Mouse (Mus musculus): ENCODE data around the gene Ankrd2. TPM values are rescaled to one million over a fixed set of nuclear protein-coding genes. Genes with fewer than 3 reads are reported as not detected.

The Ankrd2 gene
- total and polyA plus RNA-seq, 3 experiments: not detected

DNA sequence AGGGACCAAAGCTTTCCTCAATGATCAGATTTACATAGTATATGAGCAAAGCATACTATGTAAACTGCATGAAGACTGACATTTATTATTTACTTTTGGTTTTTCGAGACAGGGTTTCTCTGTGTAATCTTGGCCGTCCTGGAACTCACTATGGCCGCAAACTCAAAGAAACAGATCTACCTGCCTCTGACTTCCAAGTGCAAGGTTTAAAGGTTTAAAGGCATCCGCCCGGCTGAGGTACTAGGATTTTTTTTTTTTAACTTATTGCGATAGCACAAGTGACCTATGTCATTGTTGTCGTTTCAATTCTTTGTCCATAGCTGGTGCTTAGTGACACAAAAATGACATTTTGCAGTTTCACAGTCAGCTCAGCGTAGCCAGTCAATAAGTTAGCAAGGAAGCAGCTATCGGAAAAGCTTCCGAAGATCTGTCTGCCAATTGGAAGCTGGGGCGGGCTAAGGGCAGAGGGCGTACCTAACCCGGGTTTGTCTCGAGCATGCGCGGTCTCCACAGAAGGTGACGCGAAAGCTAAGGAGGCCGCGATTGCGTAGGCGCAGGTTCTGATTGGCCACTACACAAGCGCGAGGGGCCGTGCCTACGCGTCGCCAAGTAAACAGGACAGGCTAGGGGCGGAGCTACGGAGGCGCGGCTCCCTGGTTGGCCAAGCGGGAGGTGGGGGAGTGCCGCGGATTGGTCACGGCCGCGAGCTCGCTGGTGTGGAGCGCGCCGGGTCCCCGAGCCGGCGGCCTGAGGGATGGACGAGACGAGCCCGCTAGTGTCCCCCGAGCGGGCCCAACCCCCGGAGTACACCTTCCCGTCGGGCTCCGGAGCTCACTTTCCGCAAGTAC lies 54.2 kb downstream of the Ankrd2 start, which contains the start of gene Pi4k2a (continued):
- TF ChIP-seq GATA1 (IDR thresholded peaks at IDR 0.05; ENCODE audit: low read depth, low read length) (no peak; the same call in 1 of the 2 replicates), RCOR1 (IDR thresholded peaks at IDR 0.05; ENCODE audit: low read depth, low read length) (no peak), NRF1 (IDR thresholded peaks at IDR 0.05; ENCODE audit: insufficient read depth, low read depth, low read length, poor library complexity, severe bottlenecking) (peak; percentile 98), ZMIZ1 (IDR thresholded peaks at IDR 0.05; ENCODE audit: low read depth, low read length) (peak; percentile 91), TBP (IDR thresholded peaks at IDR 0.05; ENCODE audit: low read depth, low read length) (peak; percentile 90), TAL1 (IDR thresholded peaks at IDR 0.05; ENCODE audit: low read length) (no peak), POLR2AphosphoS5 (IDR thresholded peaks at IDR 0.05; ENCODE audit: borderline replicate concordance, low read depth, low read length) (no peak), ELF1 (IDR thresholded peaks at IDR 0.05; ENCODE audit: low read depth, low read length) (peak; percentile 57; the same call in 1 of the 2 replicates), KAT2A (conservative IDR thresholded peaks at IDR 0.05; ENCODE audit: low read depth, low read length) (no peak; the same call in 1 of the 2 replicates)

DNA sequence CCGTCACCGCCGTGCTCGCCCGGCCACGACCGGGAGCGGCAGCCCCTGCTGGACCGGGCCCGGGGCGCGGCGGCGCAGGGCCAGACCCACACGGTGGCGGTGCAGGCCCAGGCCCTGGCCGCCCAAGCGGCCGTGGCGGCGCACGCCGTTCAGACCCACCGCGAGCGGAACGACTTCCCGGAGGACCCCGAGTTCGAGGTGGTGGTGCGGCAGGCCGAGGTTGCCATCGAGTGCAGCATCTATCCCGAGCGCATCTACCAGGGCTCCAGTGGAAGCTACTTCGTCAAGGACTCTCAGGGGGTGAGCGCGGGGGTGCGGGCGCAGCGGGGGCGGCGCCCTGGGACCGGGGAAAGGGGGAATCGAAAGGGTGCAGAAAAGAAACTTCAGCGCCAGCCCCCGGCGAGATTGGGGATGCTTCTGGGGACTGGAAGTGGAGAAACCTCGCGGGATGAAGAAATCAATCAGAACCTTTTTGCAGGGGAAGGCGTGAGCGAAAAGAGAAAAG lies 54.9 kb downstream of the Ankrd2 start:
- H3K9me3 ChIP-seq (replicated peaks; ENCODE audit: insufficient read depth, low read length): no peaks in the 10 kb centered on the region
- peak overlapping the region; percentile 73 for H3K9ac ChIP-seq (ENCODE audit: control insufficient read depth, low read depth, low read length, poor library complexity, severe bottlenecking)
- H3K27ac ChIP-seq (ENCODE audit: control insufficient read depth, low read depth, low read length): 0 out of 2 replicates have a peak overlapping the region, but pooled peaks have one; percentile 10
- H3K27me3 ChIP-seq (ENCODE audit: control insufficient read depth in 1 of 2, insufficient read depth in 2 of 2, low read length in 2 of 2): no peaks in the 10 kb centered on the region
- DNase-seq (ENCODE audit: low read depth, low spot score): peak; percentile 84
- H3K36me3 ChIP-seq (ENCODE audit: control insufficient read depth in 1 of 2, insufficient read depth in 2 of 2, low read length in 2 of 2): peaks cover 0 to 12% of the 10 kb centered on the region in 2 experiments; a peak in 2 of 4 replicates
- TF ChIP-seq CHD1 (IDR thresholded peaks at IDR 0.05; ENCODE audit: low read depth, low read length): no peak
- TF ChIP-seq MXI1 (IDR thresholded peaks at IDR 0.05; ENCODE audit: low read depth, low read length): peak; percentile 34
- 0 out of 2 replicates have a peak, but pooled peaks have one; percentile 10 for TF ChIP-seq MYC (IDR thresholded peaks at IDR 0.05; ENCODE audit: low read depth, low read length)
- H3K4me1 ChIP-seq (ENCODE audit: control insufficient read depth in 1 of 2, insufficient read depth in 2 of 2, low read length in 2 of 2): peaks cover 2 to 3% of the 10 kb centered on the region in 2 experiments; a peak in 1 of 4 replicates
- H3K4me3 ChIP-seq (ENCODE audit: control insufficient read depth in 1 of 2, insufficient read depth in 1 of 2, low read depth in 2 of 2, low read length in 2 of 2): peak overlapping the region; percentile 82 to 91
- H3K79me2 ChIP-seq (ENCODE audit: control insufficient read depth, insufficient read depth, low read length, poor library complexity): peaks cover 12% of the 10 kb centered on the region

Other genes starting within 250 kb of the Ankrd2 start
- 47.5 and 53.9 TPM in 2 replicates for gene Arhgap19, start 234.0 kb upstream of the Ankrd2 start, total RNA-seq (2012; rRNA removed)
- 10 to 100 TPM in 1 of 2 experiments, not detected in 1; 67.9 TPM for gene Arhgap19, start 234.0 kb upstream of the Ankrd2 start, polyA plus RNA-seq (2012; ENCODE audit: insufficient read depth in 1 of 2, insufficient read length in 2 of 2, low read depth in 1 of 2, low replicate concordance in 2 of 2, missing spikeins in 1 of 2)
- 26.7 and 36.0 TPM in 2 replicates for gene Frat1, start 206.0 kb upstream of the Ankrd2 start, total RNA-seq (2012; rRNA removed)
- gene Frat1, start 206.0 kb upstream of the Ankrd2 start, polyA plus RNA-seq (2012; ENCODE audit: insufficient read depth in 1 of 2, insufficient read length in 2 of 2, low read depth in 1 of 2, low replicate concordance in 2 of 2, missing spikeins in 1 of 2): 10 to 100 TPM in 1 of 2 experiments, not detected in 1; 31.5 TPM
- gene Frat2, start 187.9 kb upstream of the Ankrd2 start, total RNA-seq (2012; rRNA removed): 55.6 and 58.2 TPM in 2 replicates
- 100 to 1,000 TPM in 1 of 2 experiments, not detected in 1; 110 TPM for gene Frat2, start 187.9 kb upstream of the Ankrd2 start, polyA plus RNA-seq (2012; ENCODE audit: insufficient read depth in 1 of 2, insufficient read length in 2 of 2, low read depth in 1 of 2, low replicate concordance in 2 of 2, missing spikeins in 1 of 2)
- 93.8 and 106 TPM in 2 replicates for gene Rrp12, start 139.8 kb upstream of the Ankrd2 start, total RNA-seq (2012; rRNA removed)
- gene Rrp12, start 139.8 kb upstream of the Ankrd2 start, polyA plus RNA-seq (2012; ENCODE audit: insufficient read depth in 1 of 2, insufficient read length in 2 of 2, low read depth in 1 of 2, low replicate concordance in 2 of 2, missing spikeins in 1 of 2): 100 to 1,000 TPM in 1 of 2 experiments, 10 to 100 TPM in 1; 44.5 to 134 TPM
- 267 and 714 TPM in 2 replicates for gene Pgam1, start 124.1 kb upstream of the Ankrd2 start, total RNA-seq (2012; rRNA removed)
- 100 to 1,000 TPM; 220 to 756 TPM for gene Pgam1, start 124.1 kb upstream of the Ankrd2 start, polyA plus RNA-seq (2012; ENCODE audit: insufficient read depth in 1 of 2, insufficient read length in 2 of 2, low read depth in 1 of 2, low replicate concordance in 2 of 2, missing spikeins in 1 of 2)
- gene Exosc1, start 102.6 kb upstream of the Ankrd2 start, total RNA-seq (2012; rRNA removed): 101 and 118 TPM in 2 replicates
- gene Exosc1, start 102.6 kb upstream of the Ankrd2 start, polyA plus RNA-seq (2012; ENCODE audit: insufficient read depth in 1 of 2, insufficient read length in 2 of 2, low read depth in 1 of 2, low replicate concordance in 2 of 2, missing spikeins in 1 of 2): 100 to 1,000 TPM; 162 to 390 TPM
- 95.2 and 99.2 TPM in 2 replicates for gene Zdhhc16, start 102.5 kb upstream of the Ankrd2 start, total RNA-seq (2012; rRNA removed)
- gene Zdhhc16, start 102.5 kb upstream of the Ankrd2 start, polyA plus RNA-seq (2012; ENCODE audit: insufficient read depth in 1 of 2, insufficient read length in 2 of 2, low read depth in 1 of 2, low replicate concordance in 2 of 2, missing spikeins in 1 of 2): 100 to 1,000 TPM in 1 of 2 experiments, not detected in 1; 128 TPM
- 23.7 and 25.6 TPM in 2 replicates for gene Mms19, start 54.8 kb upstream of the Ankrd2 start, total RNA-seq (2012; rRNA removed)
- gene Mms19, start 54.8 kb upstream of the Ankrd2 start, polyA plus RNA-seq (2012; ENCODE audit: insufficient read depth in 1 of 2, insufficient read length in 2 of 2, low read depth in 1 of 2, low replicate concordance in 2 of 2, missing spikeins in 1 of 2): 10 to 100 TPM in 1 of 2 experiments, not detected in 1; 88.6 TPM
- 8.0 and 9.1 TPM in 2 replicates for gene Ubtd1, start 54.2 kb upstream of the Ankrd2 start, total RNA-seq (2012; rRNA removed)
- gene Ubtd1, start 54.2 kb upstream of the Ankrd2 start, polyA plus RNA-seq (2012; ENCODE audit: insufficient read depth in 1 of 2, insufficient read length in 2 of 2, low read depth in 1 of 2, low replicate concordance in 2 of 2, missing spikeins in 1 of 2): 10 to 100 TPM in 1 of 2 experiments, not detected in 1; 15.5 TPM
- 0.31 TPM in 1 of 2 replicates, not detected in the other for gene Hoga1, start 9.6 kb downstream of the Ankrd2 start, total RNA-seq (2012; rRNA removed)
- under 1 TPM in 1 of 2 experiments, not detected in 1; 0.38 TPM for gene Hoga1, start 9.6 kb downstream of the Ankrd2 start, polyA plus RNA-seq (2012; ENCODE audit: insufficient read depth in 1 of 2, insufficient read length in 2 of 2, low read depth in 1 of 2, low replicate concordance in 2 of 2, missing spikeins in 1 of 2)
- not detected in 2 replicates for gene 4933411K16Rik, start 16.2 kb downstream of the Ankrd2 start, total RNA-seq (2012; rRNA removed)
- under 1 TPM in 1 of 2 experiments, not detected in 1; 0.10 TPM for gene 4933411K16Rik, start 16.2 kb downstream of the Ankrd2 start, polyA plus RNA-seq (2012; ENCODE audit: insufficient read depth in 1 of 2, insufficient read length in 2 of 2, low read depth in 1 of 2, low replicate concordance in 2 of 2, missing spikeins in 1 of 2)
- 4.9 and 5.7 TPM in 2 replicates for gene Morn4, start 50.4 kb downstream of the Ankrd2 start, total RNA-seq (2012; rRNA removed)
- gene Morn4, start 50.4 kb downstream of the Ankrd2 start, polyA plus RNA-seq (2012; ENCODE audit: insufficient read depth in 1 of 2, insufficient read length in 2 of 2, low read depth in 1 of 2, low replicate concordance in 2 of 2, missing spikeins in 1 of 2): 10 to 100 TPM in 1 of 2 experiments, not detected in 1; 18.4 TPM
- gene Pi4k2a, start 54.5 kb downstream of the Ankrd2 start, total RNA-seq (2012; rRNA removed): 10.2 and 12.2 TPM in 2 replicates
- gene Pi4k2a, start 54.5 kb downstream of the Ankrd2 start, polyA plus RNA-seq (2012; ENCODE audit: insufficient read depth in 1 of 2, insufficient read length in 2 of 2, low read depth in 1 of 2, low replicate concordance in 2 of 2, missing spikeins in 1 of 2): 10 to 100 TPM in 1 of 2 experiments, not detected in 1; 30.3 TPM
- 49.5 and 54.8 TPM in 2 replicates for gene Avpi1, start 93.1 kb downstream of the Ankrd2 start, total RNA-seq (2012; rRNA removed)
- 10 to 100 TPM in 1 of 2 experiments, not detected in 1; 53.3 TPM for gene Avpi1, start 93.1 kb downstream of the Ankrd2 start, polyA plus RNA-seq (2012; ENCODE audit: insufficient read depth in 1 of 2, insufficient read length in 2 of 2, low read depth in 1 of 2, low replicate concordance in 2 of 2, missing spikeins in 1 of 2)
- 7.9 and 9.7 TPM in 2 replicates for gene Marveld1, start 111.4 kb downstream of the Ankrd2 start, total RNA-seq (2012; rRNA removed)
- gene Marveld1, start 111.4 kb downstream of the Ankrd2 start, polyA plus RNA-seq (2012; ENCODE audit: insufficient read depth in 1 of 2, insufficient read length in 2 of 2, low read depth in 1 of 2, low replicate concordance in 2 of 2, missing spikeins in 1 of 2): 10 to 100 TPM in 1 of 2 experiments, not detected in 1; 24.4 TPM
- gene Zfyve27, start 128.0 kb downstream of the Ankrd2 start, total RNA-seq (2012; rRNA removed): 22.0 and 27.0 TPM in 2 replicates
- 10 to 100 TPM in 1 of 2 experiments, not detected in 1; 40.2 TPM for gene Zfyve27, start 128.0 kb downstream of the Ankrd2 start, polyA plus RNA-seq (2012; ENCODE audit: insufficient read depth in 1 of 2, insufficient read length in 2 of 2, low read depth in 1 of 2, low replicate concordance in 2 of 2, missing spikeins in 1 of 2)
- gene Sfrp5, start 166.3 kb downstream of the Ankrd2 start, total RNA-seq (2012; rRNA removed): not detected in 2 replicates
- under 1 TPM in 1 of 2 experiments, not detected in 1; 0.50 TPM for gene Sfrp5, start 166.3 kb downstream of the Ankrd2 start, polyA plus RNA-seq (2012; ENCODE audit: insufficient read depth in 1 of 2, insufficient read length in 2 of 2, low read depth in 1 of 2, low replicate concordance in 2 of 2, missing spikeins in 1 of 2)
- gene Golga7b, start 211.6 kb downstream of the Ankrd2 start, total RNA-seq (2012; rRNA removed): 0.23 and 0.27 TPM in 2 replicates
- 1 to 10 TPM in 1 of 2 experiments, not detected in 1; 2.0 TPM for gene Golga7b, start 211.6 kb downstream of the Ankrd2 start, polyA plus RNA-seq (2012; ENCODE audit: insufficient read depth in 1 of 2, insufficient read length in 2 of 2, low read depth in 1 of 2, low replicate concordance in 2 of 2, missing spikeins in 1 of 2)

Measured in MEL (cell line).